Mouse (Mus musculus) left cerebral cortex, postnatal 10 days (tissue): ENCODE measurements around the gene Prpf18. TPM values are rescaled to one million over a fixed set of nuclear protein-coding genes. Genes with fewer than 3 reads are reported as not detected.

Source experiments
- DNase-seq, 2 experiments: peaks; one replicate each; pipeline ENCODE4 v3.0.0; 2021 to 2022; ENCODE audit warnings: low spot score in 2 of 2, mixed read lengths in 1 of 2; ENCODE audit errors: extremely low spot score in 1 of 2
- intact Hi-C: fragments of 180-260 bp; cut with DNase I; formaldehyde crosslinking; loops from one replicate; pipeline ENCODE4 v1.15.1; 2025
- total RNA-seq, 2 experiments: library from RNA; stranded (reverse); gene quantifications; 2 replicates each; pipeline ENCODE4 v1.2.3; 2021

The Prpf18 gene
- total RNA-seq: 10 to 100 TPM; 35.9 to 37.5 TPM

DNA sequence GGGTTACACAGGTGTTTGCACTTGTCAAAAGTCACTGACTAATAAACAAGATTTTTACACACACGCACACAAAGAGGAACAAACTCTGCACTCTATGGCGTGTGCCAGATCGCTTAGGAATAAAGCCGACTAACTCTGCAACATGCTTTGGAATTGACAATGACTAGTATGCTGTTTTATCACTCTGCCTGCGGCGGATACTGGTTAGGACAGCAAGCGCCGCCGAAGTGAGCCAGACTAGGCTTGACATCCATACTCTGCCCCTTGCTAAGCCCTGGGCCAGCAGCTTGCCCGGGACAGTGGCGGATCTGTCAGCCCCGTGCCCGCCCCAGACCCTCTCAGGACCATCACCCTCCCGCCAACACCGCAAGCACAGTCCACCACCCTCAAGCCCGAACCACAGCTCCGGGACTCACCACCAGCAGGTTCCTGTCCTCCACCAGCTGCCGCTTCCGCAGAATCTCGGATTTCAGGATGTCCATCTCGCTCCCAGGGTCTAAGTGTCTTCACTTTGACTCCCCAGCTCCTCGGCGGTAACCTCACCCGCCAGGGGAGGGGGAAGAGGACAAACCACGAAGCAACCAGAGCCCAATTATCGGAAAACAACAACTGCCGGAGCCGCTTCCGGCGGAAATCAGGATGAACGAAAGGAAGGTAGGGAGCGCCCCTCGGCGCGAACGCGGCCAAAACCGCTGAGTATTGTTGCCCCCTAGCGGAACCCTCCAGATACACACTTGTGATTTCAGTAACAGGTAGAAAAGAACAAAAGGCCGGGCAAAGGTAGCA is at the start of gene Prpf18:
TSS of gene Prpf18 (minus strand) at position 614 of the 786 bp plus-strand sequence.
- peak; percentile 82 to 89 for DNase-seq
- intact Hi-C loops: loop anchor here (5.0 kb wide), 1 partner anchor 211 kb away; no protein-coding TSS in a partner anchor

DNA sequence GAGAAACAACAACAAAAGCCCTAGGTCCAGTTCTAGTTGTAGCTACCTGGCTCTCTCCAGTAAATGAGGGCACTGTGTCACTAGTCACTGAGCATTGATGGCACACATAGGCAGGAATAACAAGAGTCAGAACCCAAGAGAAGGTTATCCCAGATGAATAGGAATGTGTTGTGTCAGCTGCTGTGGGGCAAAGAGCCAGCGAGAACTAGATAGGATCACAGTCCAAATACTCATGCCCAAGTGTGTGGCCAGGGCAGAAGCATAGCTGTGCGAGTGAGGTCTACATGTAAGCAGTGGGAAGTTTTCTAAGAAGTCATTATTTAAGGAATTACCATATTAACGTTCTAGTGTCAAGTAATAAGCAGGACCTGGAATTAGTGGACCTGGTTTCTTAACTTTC is 28.0 kb upstream of the Prpf18 start:
- intact Hi-C loops: no loop called here
- DNase-seq: no peak

DNA sequence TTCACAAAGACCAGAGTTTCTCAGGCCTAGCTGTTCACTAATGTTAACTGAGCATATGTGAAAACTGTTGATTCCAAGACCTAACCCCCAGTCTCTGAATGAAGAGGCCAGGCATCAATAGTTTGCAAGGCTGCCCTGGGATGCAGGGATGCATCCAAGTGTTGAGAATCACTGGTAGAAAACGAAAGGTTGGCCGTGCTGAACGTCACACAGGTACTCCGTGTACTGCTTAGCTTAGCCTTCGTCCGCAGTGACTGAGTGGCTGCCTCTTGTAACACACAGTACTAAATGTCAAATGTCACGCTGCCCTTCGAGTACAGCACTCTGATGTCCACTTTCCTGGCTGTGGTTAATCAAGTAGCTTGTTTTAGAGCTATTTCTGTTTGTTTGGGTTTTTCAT is 19.7 kb upstream of the Prpf18 start:
- intact Hi-C loops: no loop called here
- DNase-seq: no peak

DNA sequence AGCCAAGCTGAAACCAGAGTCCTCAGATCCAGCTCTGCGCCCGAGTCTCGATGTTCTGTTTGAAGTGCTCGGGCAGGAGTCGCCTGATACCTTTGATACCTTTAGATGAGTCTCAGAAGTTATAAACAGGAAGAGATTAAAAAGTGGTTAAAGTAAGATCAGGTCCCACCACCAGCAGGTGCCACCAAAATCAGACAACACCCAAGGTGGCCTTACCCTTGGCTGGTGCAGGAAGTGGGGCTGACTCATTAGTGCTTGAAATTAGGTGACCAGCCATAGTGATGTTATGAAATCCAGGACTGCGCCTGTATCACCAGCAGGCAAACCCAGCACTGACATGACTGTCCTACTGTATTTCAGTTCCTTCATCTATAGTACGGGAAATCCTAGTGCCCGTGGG is 17.8 kb upstream of the Prpf18 start:
- intact Hi-C loops: no loop called here
- no peak for DNase-seq

GRCm38 (mm10) chr2:4668626-4669025 is 16.7 kb upstream of the Prpf18 start:
- intact Hi-C loops: no loop called here

DNA sequence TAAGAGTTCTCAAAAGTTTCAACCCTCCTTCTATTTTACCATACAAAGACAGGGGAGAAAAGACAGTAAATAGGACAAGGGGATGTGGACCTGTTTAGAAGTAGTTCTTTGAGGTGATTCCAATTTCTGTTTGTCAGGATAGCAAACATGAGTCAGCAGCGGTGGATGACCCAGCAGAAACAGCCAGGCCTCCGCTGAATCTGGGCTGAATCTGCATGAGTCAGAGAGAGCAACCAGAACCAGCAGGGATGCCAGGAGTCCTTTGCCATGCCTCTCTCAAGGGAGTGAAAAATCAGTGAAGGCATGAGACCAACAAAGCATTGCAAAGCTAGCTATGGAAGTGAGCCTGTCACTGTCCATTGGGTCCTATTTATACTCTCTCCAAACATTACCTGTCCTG is 8.8 kb upstream of the Prpf18 start:
- intact Hi-C loops: no loop called here
- no peak for DNase-seq

More at GRCm38 (mm10) chr2:4668626-4669025, 16.7 kb upstream of the Prpf18 start:
- no peak for DNase-seq

GRCm38 (mm10) chr2:4649646-4650045 is 2.3 kb downstream of the Prpf18 start:
- intact Hi-C loops: loop anchor here (5.0 kb wide), 1 partner anchor 213 kb away; no protein-coding TSS in a partner anchor
- no peak for DNase-seq

- no peak for DNase-seq
- intact Hi-C loops: no loop called here
Observed at GRCm38 (mm10) chr2:4648094-4648493, 3.8 kb downstream of the Prpf18 start.

DNA sequence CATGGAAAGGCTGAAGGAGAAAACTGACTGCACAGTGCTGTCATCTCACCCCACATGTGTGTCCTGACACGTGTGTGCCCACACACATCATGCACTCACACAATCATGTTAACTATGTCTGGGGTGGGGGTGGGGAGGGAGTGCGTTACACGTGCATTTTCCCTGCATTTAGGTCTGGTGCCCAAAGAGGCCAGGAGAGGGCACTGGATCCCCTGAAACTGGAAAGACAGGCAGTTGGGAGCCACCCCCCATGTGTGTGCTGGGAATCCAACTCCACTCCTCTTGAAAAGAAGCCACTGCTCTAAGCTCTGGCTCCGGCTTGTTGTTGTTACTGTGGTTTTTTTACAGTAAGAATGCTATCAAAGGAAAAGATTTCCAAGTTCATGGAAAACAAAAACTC is 6.8 kb downstream of the Prpf18 start:
- no peak for DNase-seq

GRCm38 (mm10) chr2:4638189-4638588 is 13.7 kb downstream of the Prpf18 start:
- intact Hi-C loops: no loop called here
- no peak for DNase-seq

More for the DNA sequence above, 6.8 kb downstream of the Prpf18 start:
- intact Hi-C loops: no loop called here

DNA sequence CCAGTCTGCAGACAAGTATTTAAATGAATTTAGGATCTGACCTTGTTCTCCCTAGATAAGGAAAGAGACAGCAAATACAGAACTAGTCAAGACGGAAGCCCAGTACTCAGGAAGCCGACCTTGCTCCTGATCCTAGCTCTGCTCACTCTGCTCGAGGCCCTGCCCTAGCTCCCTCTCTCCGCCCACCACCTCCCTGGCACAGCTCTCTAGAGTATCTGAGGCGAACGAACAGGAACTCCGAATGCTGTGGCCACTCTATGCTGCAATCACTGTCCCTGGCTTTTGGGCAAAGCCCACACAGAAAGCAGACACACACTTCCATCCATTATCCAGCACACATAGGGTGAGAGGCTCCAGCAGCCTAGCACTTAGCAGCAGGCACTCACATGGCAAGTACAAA is 15.3 kb downstream of the Prpf18 start:
- intact Hi-C loops: no loop called here
- no peak for DNase-seq

- intact Hi-C loops: no loop called here
- DNase-seq: no peak
Observed at GRCm38 (mm10) chr2:4635804-4636203, 16.1 kb downstream of the Prpf18 start.

DNA sequence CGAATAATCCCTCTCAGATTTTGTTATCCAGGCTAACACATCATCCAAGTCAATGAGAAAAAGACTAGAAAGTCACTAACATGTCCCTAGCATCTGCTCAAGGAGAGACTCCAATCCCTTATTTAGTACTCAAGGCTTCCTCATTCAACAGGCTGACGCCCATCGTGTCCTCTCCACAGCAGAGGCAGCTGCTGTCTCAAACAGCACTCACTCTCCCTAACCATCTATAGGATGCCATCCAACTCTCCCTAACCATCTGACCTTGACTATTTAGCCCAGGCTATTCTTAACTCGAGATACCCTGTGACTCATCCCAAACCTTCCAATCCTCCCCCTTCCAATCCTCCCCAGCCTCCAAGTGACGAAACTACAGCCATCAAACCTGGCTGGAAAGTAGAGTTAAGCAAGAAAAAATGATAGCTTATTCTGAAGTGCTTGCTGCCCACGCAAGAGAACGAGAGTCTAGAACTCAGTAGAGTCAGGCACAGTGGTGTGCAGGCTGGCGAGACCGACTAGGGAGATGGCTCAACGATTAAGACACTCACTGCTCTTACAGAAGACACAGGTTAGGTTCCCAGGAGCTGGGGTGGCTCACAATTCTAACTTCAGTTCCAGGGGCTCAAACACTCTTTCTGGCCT is 21.6 kb downstream of the Prpf18 start:
- DNase-seq: no peak
- intact Hi-C loops: no loop called here

- no peak for DNase-seq
- intact Hi-C loops: no loop called here
Observed at GRCm38 (mm10) chr2:4629470-4629869, 22.4 kb downstream of the Prpf18 start.

DNA sequence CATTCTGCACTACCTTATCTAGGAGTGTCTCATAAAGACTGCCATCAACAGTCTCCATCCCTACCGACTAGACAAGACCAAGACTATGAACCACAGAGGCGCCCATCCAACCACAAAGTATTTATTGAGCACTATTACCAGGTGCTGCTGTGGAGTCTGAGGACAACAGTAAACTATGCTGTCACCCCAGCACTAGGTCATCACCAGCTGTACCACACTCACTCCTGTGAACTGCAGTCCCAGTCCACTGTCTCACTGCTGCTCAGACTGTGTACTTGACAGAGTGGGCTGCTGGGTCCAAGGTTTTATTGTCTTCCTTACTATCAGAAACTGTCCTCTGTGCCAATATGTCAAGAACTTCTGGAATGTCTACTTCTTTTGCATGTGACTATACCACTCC is 23.0 kb downstream of the Prpf18 start:
- DNase-seq: no peak
- intact Hi-C loops: no loop called here

DNA sequence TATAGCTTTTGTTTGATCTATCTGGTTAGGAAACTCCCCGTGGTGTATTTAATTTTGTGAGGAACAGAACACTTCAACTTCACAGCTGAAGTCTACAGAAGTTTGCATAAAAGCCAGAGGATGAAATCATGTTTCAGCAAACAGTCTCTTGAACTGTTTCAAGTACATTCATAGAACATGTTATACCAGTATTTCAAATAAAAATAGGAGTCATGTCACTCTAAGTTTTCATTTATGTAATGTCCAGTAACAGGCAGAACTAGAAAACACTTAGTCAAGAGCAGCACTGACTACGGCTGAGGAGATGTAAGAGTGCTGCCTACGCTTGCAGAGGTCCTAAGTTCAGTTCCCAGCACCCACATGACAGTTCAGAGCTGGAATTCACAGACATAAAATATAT is 25.0 kb downstream of the Prpf18 start:
- DNase-seq: no peak

GRCm38 (mm10) chr2:4621471-4621985 is 30.4 kb downstream of the Prpf18 start:
- DNase-seq: no peak
- intact Hi-C loops: no loop called here

More for the DNA sequence above, 25.0 kb downstream of the Prpf18 start:
- intact Hi-C loops: no loop called here

DNA sequence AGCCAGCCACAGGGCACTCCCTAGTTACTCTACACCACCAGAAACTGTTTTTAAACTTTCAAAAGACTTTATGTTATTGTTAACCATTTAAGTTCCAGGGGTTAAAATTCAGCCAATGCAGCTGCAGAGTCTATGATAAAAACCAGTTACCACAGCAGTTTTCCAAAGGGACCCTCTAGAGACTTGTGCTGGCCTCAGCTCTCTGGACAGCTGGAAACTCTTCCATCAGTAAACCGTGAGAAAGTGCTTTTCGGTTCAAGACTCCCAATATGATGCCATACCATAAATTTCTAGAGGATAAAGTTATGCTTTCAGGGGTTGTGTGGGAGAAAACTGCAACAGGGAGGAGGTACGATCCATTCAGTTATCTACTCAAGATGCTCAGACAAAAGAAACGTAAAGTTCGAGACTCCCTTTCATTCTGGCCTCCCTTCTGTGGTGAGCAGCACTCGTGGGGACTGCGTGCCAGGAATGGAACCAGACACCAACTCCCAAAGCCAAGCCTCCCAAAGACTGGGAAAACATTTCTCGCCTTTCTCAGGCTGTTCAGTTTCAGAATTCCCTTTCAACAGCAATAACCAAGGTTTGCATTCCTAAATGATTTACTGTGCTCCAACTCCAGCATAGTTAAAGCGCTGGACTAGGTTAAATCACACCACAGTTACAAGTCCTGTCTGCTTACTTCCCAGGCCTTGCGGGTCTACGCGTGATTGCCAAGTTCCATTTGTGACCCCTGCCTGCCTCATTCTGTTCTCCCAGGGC is 31.1 kb downstream of the Prpf18 start:
- intact Hi-C loops: no loop called here
- DNase-seq: no peak

GRCm38 (mm10) chr2:4619893-4620593 is 31.9 kb downstream of the Prpf18 start:
- intact Hi-C loops: no loop called here
- DNase-seq: no peak
